Comparison of ENCODE assay signal across 22 mouse cellular contexts in genomic region chr11:59600872-59601271, GRCm38 (mm10). TPM values are rescaled to one million over a fixed set of nuclear protein-coding genes. Genes with fewer than 3 reads are reported as not detected.
DNase-seq lines count a peak whose midpoint lies in the region.
"Had no signal": no experiment of that assay in that cellular context is flagged by ENCODE, and none has a peak within 500 bp of the region (broad histone marks: within the 10 kb centered on the region; RNA-seq: fewer than 3 reads in every experiment).

No protein-coding gene starts in this region.

- DNase-seq in gastrocnemius, adult 18-20 months (ENCODE audit: low spot score), result peak; percentile 7
- no peak for DNase-seq in gastrocnemius, adult 8-10 months (ENCODE audit: low spot score in 2 of 2)
- peak; percentile 28 for DNase-seq in thymus, postnatal 4 days
- DNase-seq in thymus, postnatal 36 days, result no peak
- DNase-seq in brain, adult 2 months (ENCODE audit: low read depth, low spot score), result peak; percentile 9
- DNase-seq in cerebellum, adult 11-12 months, result no peak
- DNase-seq in kidney, adult 11 months, result no peak
- DNase-seq in frontal cortex, postnatal 14 days (ENCODE audit: low spot score in 2 of 2), result no peak
- DNase-seq: adrenal gland, adult 8-10 months; cerebellum, postnatal 10 days; forebrain, postnatal 0 days; gastrocnemius, adult 2 months; kidney, postnatal 36 days; left cerebral cortex, postnatal 4 days; liver; thymus, adult 18-20 months had no signal

RNA-seq across cellular contexts. Expression of gene Olfr223, which starts 7.8 kb away (rescaled TPM):
- not detected for total RNA-seq in gastrocnemius, adult 18-20 months (2021)
- not detected for total RNA-seq in gastrocnemius, adult 8-10 months (2022)
- total RNA-seq: adrenal gland, adult 8-10 months; CH12.LX; forebrain, postnatal 0 days; gastrocnemius, adult 2 months; granulocyte monocyte progenitor cell, adult 5-6 weeks; heart, postnatal 25 days; left cerebral cortex, adult 18-20 months; left cerebral cortex, postnatal 4 days; MEL; monocyte, adult 5-6 weeks had no signal

RNA-seq across cellular contexts. Expression of gene Olfr222, which starts 24.8 kb away (rescaled TPM):
- total RNA-seq in gastrocnemius, adult 18-20 months (2021), result not detected
- total RNA-seq in gastrocnemius, adult 8-10 months (2022), result not detected
- total RNA-seq: adrenal gland, adult 8-10 months; CH12.LX; forebrain, postnatal 0 days; gastrocnemius, adult 2 months; granulocyte monocyte progenitor cell, adult 5-6 weeks; heart, postnatal 25 days; left cerebral cortex, adult 18-20 months; left cerebral cortex, postnatal 4 days; MEL; monocyte, adult 5-6 weeks had no signal

RNA-seq across cellular contexts. Expression of gene Nlrp3, which starts 59.5 kb away (rescaled TPM):
- under 1 TPM in 1 of 2 experiments, not detected in 1; 0.12 TPM for total RNA-seq in gastrocnemius, adult 18-20 months (2021)
- total RNA-seq in gastrocnemius, adult 8-10 months (2022), result under 1 TPM in 2 of 4 experiments, not detected in 2; 0.07 to 0.19 TPM
- total RNA-seq: MEL had no signal

Comparison
In these comparisons a context has a peak if more than half of its experiments do, and no peak if none do; other contexts are left out.
1. DNase-seq: peak in gastrocnemius, adult 18-20 months (single experiment), thymus, postnatal 4 days (single experiment) and brain, adult 2 months (single experiment); none in gastrocnemius, adult 8-10 months (0 of 2), thymus, postnatal 36 days (0 of 2), cerebellum, adult 11-12 months (single experiment), kidney, adult 11 months (single experiment) and frontal cortex, postnatal 14 days (0 of 2).